Mouse (Mus musculus): ENCODE data around the gene Gm3194.
"Not testable (repeated sequence)": the region's sequence is repeated elsewhere in the genome, so short reads cannot be mapped to it uniquely, and the experiment has no call there.

DNA sequence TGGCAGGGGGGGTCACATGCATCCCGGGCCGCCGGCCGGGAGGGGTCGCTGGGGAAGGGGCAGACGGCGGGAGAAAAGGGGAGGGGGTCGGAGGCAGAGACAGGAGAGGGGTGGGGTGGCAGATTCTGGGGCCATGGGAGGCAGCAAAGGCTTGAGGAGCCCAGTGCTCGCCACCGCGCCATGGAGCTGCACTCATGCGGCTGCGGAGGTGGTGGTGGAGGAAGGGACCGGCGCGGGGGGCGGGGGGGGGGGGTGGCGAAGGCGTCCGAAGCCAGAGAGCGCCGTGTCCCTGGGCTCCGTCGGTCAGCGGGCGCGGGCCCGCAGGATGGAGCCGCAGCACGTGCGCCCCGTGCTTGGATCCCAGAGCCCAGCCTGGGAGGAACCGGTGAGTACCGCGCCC lies 46.1 kb upstream of the Gm3194 start, which contains the start of gene Gm3488:
- TF ChIP-seq POLR2A (IDR thresholded peaks at IDR 0.05; ENCODE audit: extremely low read depth, insufficient read depth, low read length); CTCF (IDR thresholded peaks at IDR 0.05; ENCODE audit: low read depth, low read length): not testable (repeated sequence)
